ENCODE assay signal across 8 mouse cellular contexts in the genomic region with DNA sequence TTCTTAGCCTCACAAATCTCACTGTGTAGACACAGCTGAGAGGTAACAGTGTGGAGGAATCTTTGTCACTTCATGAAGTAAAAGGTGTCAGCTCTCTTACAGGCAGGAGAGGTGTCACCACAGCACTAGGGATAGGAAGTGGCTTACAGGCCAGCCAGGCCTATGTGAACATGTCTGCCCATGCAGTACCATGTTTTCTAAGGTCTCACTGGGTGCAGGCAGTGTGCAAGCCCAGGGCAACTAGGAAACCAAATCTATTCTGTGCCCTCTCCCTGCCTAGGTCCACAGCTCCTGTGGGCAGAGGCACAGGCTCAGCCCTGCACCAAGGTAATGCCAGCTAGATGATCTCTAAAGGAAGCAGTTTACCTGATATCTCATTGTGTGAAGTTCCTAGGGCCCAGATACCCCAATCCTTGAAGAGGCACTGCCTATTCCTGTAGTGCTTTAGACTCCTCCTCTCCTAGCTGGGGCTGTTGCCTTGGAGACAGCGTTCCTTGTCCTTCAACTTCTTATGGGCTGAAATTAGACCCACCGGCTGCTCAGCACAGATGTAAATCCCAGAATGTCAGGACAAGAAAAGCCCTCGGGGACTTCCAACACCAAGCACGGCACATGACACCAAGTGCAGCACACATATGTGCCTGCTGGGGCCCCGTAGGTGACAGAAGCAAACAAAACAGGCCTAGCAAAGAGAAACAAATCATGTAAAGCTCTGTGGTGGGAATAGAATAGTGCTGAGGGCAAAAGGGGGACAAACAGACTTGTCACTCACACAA. TPM values are rescaled to one million over a fixed set of nuclear protein-coding genes. Genes with fewer than 3 reads are reported as not detected.
DNase-seq lines count a peak whose midpoint lies in the region; ATAC-seq and TF ChIP-seq lines count a peak whose summit lies in the region.

No protein-coding gene starts in this region.

- H3K27ac ChIP-seq in embryonic facial prominence, embryonic 10.5 days (replicated peaks) = peak overlapping the region; percentile 48
- H3K27ac ChIP-seq in hindbrain, postnatal 0 days = no peak overlapping the region; the same call in 1 of the 2 replicates
- peak overlapping the region; percentile 56 for H3K27ac ChIP-seq in midbrain, embryonic 13.5 days

- H3K9me3 ChIP-seq in embryonic facial prominence, embryonic 10.5 days = no peaks in the 10 kb centered on the region
- H3K9me3 ChIP-seq in hindbrain, postnatal 0 days (ENCODE audit: low read length) = no peaks in the 10 kb centered on the region
- H3K9me3 ChIP-seq in midbrain, embryonic 13.5 days = no peaks in the 10 kb centered on the region

- H3K4me1 ChIP-seq in embryonic facial prominence, embryonic 10.5 days = peaks cover 20% of the 10 kb centered on the region
- peaks cover 4% of the 10 kb centered on the region; the same call in 1 of the 2 replicates for H3K4me1 ChIP-seq in hindbrain, postnatal 0 days (ENCODE audit: insufficient read depth, low read length)
- H3K4me1 ChIP-seq in midbrain, embryonic 13.5 days (replicated peaks) = peaks cover 25% of the 10 kb centered on the region

- DNase-seq in adrenal gland, postnatal 36 days = peak; percentile 27 to 41
- no peak for DNase-seq in adrenal gland, postnatal 10 days
- DNase-seq in embryonic facial prominence, embryonic 10.5 days (ENCODE audit: low spot score) = peak; percentile 64
- peak; percentile 50 for DNase-seq in hindbrain, postnatal 0 days (ENCODE audit: low spot score)
- no peak for DNase-seq in urinary bladder, postnatal 14 days (ENCODE audit: low spot score)
- no peak for DNase-seq in urinary bladder, postnatal 4 days (ENCODE audit: low spot score in 2 of 2)
- no peak for DNase-seq in spleen, adult 12 weeks (ENCODE audit: low spot score)

- no peak overlapping the region for H3K9ac ChIP-seq in hindbrain, postnatal 0 days (replicated peaks; ENCODE audit: low read length)
- H3K9ac ChIP-seq in midbrain, embryonic 13.5 days (replicated peaks) = 0 out of 2 replicates have a peak overlapping the region, but pooled peaks have one; percentile 4

- ATAC-seq in hindbrain, postnatal 0 days = no peak; the same call in 1 of the 2 replicates
- peak; percentile 84 for ATAC-seq in midbrain, embryonic 13.5 days

- no peak overlapping the region for H3K4me3 ChIP-seq in embryonic facial prominence, embryonic 10.5 days
- H3K4me3 ChIP-seq in hindbrain, postnatal 0 days (ENCODE audit: low read length) = no peak overlapping the region
- no peak overlapping the region for H3K4me3 ChIP-seq in midbrain, embryonic 13.5 days (replicated peaks)

- H3K27me3 ChIP-seq in embryonic facial prominence, embryonic 10.5 days (replicated peaks; ENCODE audit: low read depth, poor library complexity, severe bottlenecking) = no peaks in the 10 kb centered on the region
- H3K27me3 ChIP-seq in hindbrain, postnatal 0 days (ENCODE audit: insufficient read depth, low read length) = no peaks in the 10 kb centered on the region
- no peaks in the 10 kb centered on the region for H3K27me3 ChIP-seq in midbrain, embryonic 13.5 days

- H3K4me2 ChIP-seq in hindbrain, postnatal 0 days (ENCODE audit: low read depth, low read length) = no peak overlapping the region
- H3K4me2 ChIP-seq in midbrain, embryonic 13.5 days (replicated peaks) = no peak overlapping the region

- no peak for TF ChIP-seq CTCF in hindbrain, postnatal 0 days (IDR thresholded peaks at IDR 0.05; ENCODE audit: low read depth)

- no peaks in the 10 kb centered on the region for H3K36me3 ChIP-seq in embryonic facial prominence, embryonic 10.5 days (replicated peaks)
- no peaks in the 10 kb centered on the region for H3K36me3 ChIP-seq in hindbrain, postnatal 0 days (ENCODE audit: insufficient read depth, low read length)
- no peaks in the 10 kb centered on the region for H3K36me3 ChIP-seq in midbrain, embryonic 13.5 days

- 28% methylated on average over 5 of the region's 5 CpGs for WGBS in embryonic facial prominence, embryonic 10.5 days
- WGBS in hindbrain, postnatal 0 days = 23% methylated on average over 5 of the region's 5 CpGs
- WGBS in midbrain, embryonic 13.5 days = 23% methylated on average over 5 of the region's 5 CpGs

RNA-seq across cellular contexts. Expression of a gene that starts 10.6 kb away (rescaled TPM):
- total RNA-seq in adrenal gland, postnatal 36 days (2021) = 10 to 100 TPM; 27.2 to 37.5 TPM
- total RNA-seq in adrenal gland, postnatal 10 days (2021) = 10 to 100 TPM; 29.2 to 34.1 TPM
- polyA plus RNA-seq in embryonic facial prominence, embryonic 10.5 days (2016; fragmentation: Nextera tagmentation; extraction: Ambion mirVana) = 66.8 and 74.1 TPM in 2 replicates
- 102 and 105 TPM in 2 replicates for total RNA-seq in hindbrain, postnatal 0 days (2014; rRNA removed)
- 165 and 180 TPM in 2 replicates for polyA plus RNA-seq in hindbrain, postnatal 0 days (2015; fragmentation: Nextera tagmentation; extraction: Ambion mirVana)
- polyA plus RNA-seq in midbrain, embryonic 13.5 days (2015; fragmentation: Nextera tagmentation; extraction: Ambion mirVana) = 121 and 126 TPM in 2 replicates

RNA-seq across cellular contexts. Expression of a gene that starts 59.0 kb away (rescaled TPM):
- 10 to 100 TPM in 1 of 2 experiments, 1 to 10 TPM in 1; 9.4 to 15.5 TPM for total RNA-seq in adrenal gland, postnatal 36 days (2021)
- total RNA-seq in adrenal gland, postnatal 10 days (2021) = 10 to 100 TPM; 14.4 TPM
- polyA plus RNA-seq in embryonic facial prominence, embryonic 10.5 days (2016; fragmentation: Nextera tagmentation; extraction: Ambion mirVana) = 9.2 and 9.8 TPM in 2 replicates
- 15.0 and 17.6 TPM in 2 replicates for total RNA-seq in hindbrain, postnatal 0 days (2014; rRNA removed)
- 17.4 and 18.8 TPM in 2 replicates for polyA plus RNA-seq in hindbrain, postnatal 0 days (2015; fragmentation: Nextera tagmentation; extraction: Ambion mirVana)
- polyA plus RNA-seq in midbrain, embryonic 13.5 days (2015; fragmentation: Nextera tagmentation; extraction: Ambion mirVana) = 12.6 and 13.3 TPM in 2 replicates

Comparison
In these comparisons a context has a peak if more than half of its experiments do, and no peak if none do; other contexts are left out.
1. DNase-seq: peak in adrenal gland, postnatal 36 days (2 of 2), embryonic facial prominence, embryonic 10.5 days (single experiment) and hindbrain, postnatal 0 days (single experiment); none in adrenal gland, postnatal 10 days (single experiment), urinary bladder, postnatal 14 days (single experiment), urinary bladder, postnatal 4 days (0 of 2) and spleen, adult 12 weeks (single experiment).